Mouse (Mus musculus): ENCODE results near the gene Rasgrf1.

- TF ChIP-seq GATA1 (IDR thresholded peaks at IDR 0.05; ENCODE audit: low read length) (no peak), TAL1 (IDR thresholded peaks at IDR 0.05; ENCODE audit: low read length) (no peak)
These were observed 35.3 kb upstream of the Rasgrf1 start for GRCm38 (mm10) chr9:89874434-89874833.

Measured in erythroblast, embryonic 14.5 days (primary cell).